In genomic region chr10:83934498-83934897, GRCm38 (mm10) we compare ENCODE assay signal across 11 mouse cellular contexts.
DNase-seq lines count a peak whose midpoint lies in the region; TF ChIP-seq lines count a peak whose summit lies in the region.
"Had no signal": no experiment of that assay in that cellular context is flagged by ENCODE, and none has a peak within 500 bp of the region (broad histone marks: within the 10 kb centered on the region; RNA-seq: fewer than 3 reads in every experiment).

No protein-coding gene starts in this region.

- no peaks in the 10 kb centered on the region for H3K27me3 ChIP-seq in CH12.LX (replicated peaks)

- H3K4me3 ChIP-seq in CH12.LX (replicated peaks in 1 of 3; ENCODE audit: low read depth in 2 of 3, low read length in 2 of 3, poor library complexity in 1 of 3): no peak overlapping the region
- H3K4me3 ChIP-seq: limb, embryonic 10.5 days had no signal

- peak; percentile 25 to 48; a peak in 3 of 4 replicates for TF ChIP-seq CTCF in CH12.LX (conservative IDR thresholded peaks at IDR 0.05 in 1 of 2, IDR thresholded peaks at IDR 0.05 in 1 of 2; ENCODE audit: low read depth in 2 of 2, low read length in 2 of 2)

- no peak for TF ChIP-seq EP300 in CH12.LX (IDR thresholded peaks at IDR 0.05; ENCODE audit: low read length)

- no peak overlapping the region for H3K9ac ChIP-seq in CH12.LX (ENCODE audit: insufficient read depth, low read depth)

- DNase-seq in adrenal gland, adult 2 months: peak; percentile 29
- no peak for DNase-seq in adrenal gland, postnatal 4 days (ENCODE audit: low spot score in 2 of 2)
- DNase-seq in layer of hippocampus, adult 11-12 months (ENCODE audit: low spot score): peak; percentile 10
- DNase-seq in layer of hippocampus, postnatal 14 days (ENCODE audit: low spot score in 2 of 2): no peak
- no peak for DNase-seq in CH12.LX (ENCODE audit: extremely low read depth)
- peak; percentile 70 for DNase-seq in kidney, adult 9 months
- DNase-seq in frontal cortex, postnatal 25 days (ENCODE audit: low spot score in 2 of 2): no peak
- no peak for DNase-seq in left cerebral cortex, adult 18-20 months (ENCODE audit: low spot score in 2 of 2)
- DNase-seq: lung, postnatal 4 days; thymus, adult 18-20 months had no signal

- H3K9me3 ChIP-seq in CH12.LX (replicated peaks; ENCODE audit: low read length): no peaks in the 10 kb centered on the region
- H3K9me3 ChIP-seq: limb, embryonic 10.5 days had no signal

- H3K27ac ChIP-seq in CH12.LX (ENCODE audit: insufficient read depth, low read depth): no peak overlapping the region
- H3K27ac ChIP-seq: limb, embryonic 10.5 days had no signal

- peak; percentile 26 for TF ChIP-seq RAD21 in CH12.LX (IDR thresholded peaks at IDR 0.05; ENCODE audit: low read depth, low read length)

- no peaks in the 10 kb centered on the region for H3K79me2 ChIP-seq in CH12.LX (replicated peaks; ENCODE audit: control insufficient read depth, extremely low read depth, insufficient read depth, poor library complexity, severe bottlenecking)

- H3K36me3 ChIP-seq in CH12.LX (replicated peaks in 1 of 2; ENCODE audit: control insufficient read depth in 1 of 2, insufficient read depth in 1 of 2, low read length in 1 of 2): no peaks in the 10 kb centered on the region
- H3K36me3 ChIP-seq: limb, embryonic 10.5 days had no signal

- peaks cover 13 to 25% of the 10 kb centered on the region in 2 experiments for H3K4me1 ChIP-seq in CH12.LX (ENCODE audit: control insufficient read depth in 1 of 2, insufficient read depth in 2 of 2)
- H3K4me1 ChIP-seq: limb, embryonic 10.5 days had no signal

- in situ Hi-C loops in CH12.LX (cut with MboI; ENCODE audit: low pct_ligation_motif_present, low pct_unique_long_range_greater_than_20kb, low sequenced_read_pairs): no loop called here

- no peak overlapping the region for H3K4me2 ChIP-seq in CH12.LX (ENCODE audit: insufficient read depth, low read depth, poor library complexity, severe bottlenecking)

- TF ChIP-seq POLR2A in CH12.LX (IDR thresholded peaks at IDR 0.05; ENCODE audit: low read depth, low read length): no peak

- dilution Hi-C loops in CH12.LX (cut with MboI; ENCODE audit: extremely low pct_ligation_motif_present, extremely low pct_unique_long_range_greater_than_20kb, low sequenced_read_pairs): no loop called here

TF ChIP-seq in CH12.LX, 34 proteins besides CTCF, POLR2A, EP300 and RAD21:
- TF ChIP-seq CHD1 (IDR thresholded peaks at IDR 0.05; ENCODE audit: low read depth, low read length) (no peak), ZC3H11A (IDR thresholded peaks at IDR 0.05; ENCODE audit: low read depth, low read length) (no peak), MXI1 (IDR thresholded peaks at IDR 0.05; ENCODE audit: low read depth, low read length) (no peak), MAFK (IDR thresholded peaks at IDR 0.05; ENCODE audit: insufficient replicate concordance, low read length) (no peak), BHLHE40 (IDR thresholded peaks at IDR 0.05; ENCODE audit: low read depth, low read length) (no peak), PAX5 (IDR thresholded peaks at IDR 0.05; ENCODE audit: low read length) (no peak), CHD2 (IDR thresholded peaks at IDR 0.05; ENCODE audit: low read length) (no peak), ZNF384 (IDR thresholded peaks at IDR 0.05; ENCODE audit: low read depth, low read length) (no peak), SMC3 (IDR thresholded peaks at IDR 0.05; ENCODE audit: low read depth, low read length) (no peak), UBTF (IDR thresholded peaks at IDR 0.05; ENCODE audit: low read depth, low read length) (no peak), ZMIZ1 (IDR thresholded peaks at IDR 0.05; ENCODE audit: low read depth, low read length) (no peak), USF1 (IDR thresholded peaks at IDR 0.05; ENCODE audit: low read depth, low read length) (no peak)

Comparison
In these comparisons a context has a peak if more than half of its experiments do, and no peak if none do; other contexts are left out.
1. DNase-seq: peak in adrenal gland, adult 2 months (single experiment), layer of hippocampus, adult 11-12 months (single experiment) and kidney, adult 9 months (single experiment); none in adrenal gland, postnatal 4 days (0 of 2), layer of hippocampus, postnatal 14 days (0 of 2), CH12.LX (single experiment), frontal cortex, postnatal 25 days (0 of 2) and left cerebral cortex, adult 18-20 months (0 of 2).